Mouse (Mus musculus) G1E (cell line): ENCODE data around the gene Lgals7. TPM values are rescaled to one million over a fixed set of nuclear protein-coding genes. Genes with fewer than 3 reads are reported as not detected.

Experiments used
- ATAC-seq: 2 replicates; pipeline ENCODE4 v1.8.0; 2016; ENCODE audit warnings: mild to moderate bottlenecking; ENCODE audit not compliant: insufficient number of reproducible peaks, poor library complexity, low FRiP score, severe bottlenecking; ENCODE audit errors: extremely low read depth
- DNase-seq: peaks from one replicate; pipeline ENCODE4 v3.0.0; 2012; ENCODE audit warnings: low spot score
- H3K27me3 ChIP-seq: 2 replicates; pipeline ENCODE4 v1.6.1; 2012; ENCODE audit warnings: mild to moderate bottlenecking, low read length, inconsistent platforms; ENCODE audit not compliant: insufficient read depth
- H3K36me3 ChIP-seq: replicated peaks from 2 replicates; pipeline ENCODE3; 2012; ENCODE audit warnings: mild to moderate bottlenecking, inconsistent platforms
- H3K4me1 ChIP-seq: 2 replicates; pipeline ENCODE4 v1.6.1; 2012; ENCODE audit warnings: low read depth, low read length, inconsistent platforms, mixed read lengths; ENCODE audit not compliant: insufficient read depth
- H3K4me3 ChIP-seq: 2 replicates; pipeline ENCODE4 v1.5.1; 2012; ENCODE audit warnings: low read depth, mild to moderate bottlenecking, inconsistent platforms, low read length, moderate library complexity, mixed read lengths
- H3K9me3 ChIP-seq: replicated peaks from 2 replicates; pipeline ENCODE4 v1.6.1; 2012; ENCODE audit warnings: inconsistent platforms
- CTCF ChIP-seq: IDR thresholded peaks from 2 replicates; pipeline ENCODE4 v1.5.1; 2012; ENCODE audit warnings: low read depth, low read length, inconsistent platforms, mixed read lengths
- GATA1 ChIP-seq: IDR thresholded peaks from 2 replicates; pipeline ENCODE4 v1.6.1; 2012; ENCODE audit warnings: borderline replicate concordance, low read length, inconsistent platforms, mixed read lengths
- GATA2 ChIP-seq: IDR thresholded peaks from 2 replicates; pipeline ENCODE4 v1.6.1; 2012; ENCODE audit warnings: low read depth, low read length, inconsistent platforms, borderline replicate concordance
- POLR2AphosphoS5 ChIP-seq: IDR thresholded peaks from 2 replicates; pipeline ENCODE4 v1.6.1; 2012; ENCODE audit warnings: low read depth, low read length, inconsistent platforms; ENCODE audit not compliant: insufficient replicate concordance
- TAL1 ChIP-seq: conservative IDR thresholded peaks from 2 replicates; pipeline ENCODE4 v1.6.1; 2012; ENCODE audit warnings: low read depth, low read length, inconsistent platforms, mixed read lengths
- polyA plus RNA-seq: library from polyadenylated mRNA; stranded (reverse); fragments of >175 nt; gene quantifications from 2 replicates; pipeline ENCODE4 v1.2.3, GENCODE M21; 2012
- total RNA-seq, 2 experiments: library from RNA; stranded (forward) in 1 of 2; stranded (reverse) in 1 of 2; fragments of 200-1000 nt in 1 of 2; fragments of >200 nt in 1 of 2; fragmentation: Nextera tagmentation in 1 of 2; gene quantifications; 2 replicates each; pipeline ENCODE4 v1.2.3; 2014 to 2017

Lgals7 gene
- total and polyA plus RNA-seq, 3 experiments, result 0.27 to 0.49 TPM; not detected in 1

DNA sequence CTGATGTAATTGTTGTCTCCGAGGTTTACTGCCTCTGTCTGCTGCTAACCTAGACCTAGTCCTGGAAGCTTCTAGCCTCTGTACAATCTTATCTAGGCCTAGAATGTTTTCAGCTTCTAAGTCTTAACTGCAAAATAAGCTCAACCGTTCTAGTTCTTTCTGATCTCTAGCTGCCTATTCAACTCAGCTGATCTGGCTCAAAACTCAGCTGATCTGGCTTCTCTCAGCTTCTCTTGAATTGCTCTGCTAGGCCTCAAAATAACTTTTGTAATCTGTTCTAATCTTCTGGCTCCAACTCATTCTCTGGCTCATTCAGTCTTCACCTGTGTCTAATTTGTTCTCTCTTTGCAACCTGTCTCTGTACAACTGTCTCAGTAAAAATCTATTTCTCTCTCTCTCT, 10.9 kb downstream of the Lgals7 start:
- no peaks in the 10 kb centered on the region for H3K36me3 ChIP-seq
- TF ChIP-seq TAL1 (no peak), GATA1 (no peak), GATA2 (no peak), POLR2AphosphoS5 (no peak), CTCF (no peak)
- no peak overlapping the region for H3K4me3 ChIP-seq
- peaks cover 10% of the 10 kb centered on the region; the same call in 1 of the 2 replicates for H3K27me3 ChIP-seq
- H3K9me3 ChIP-seq, result no peaks in the 10 kb centered on the region
- no peak for ATAC-seq
- peaks cover 12% of the 10 kb centered on the region for H3K4me1 ChIP-seq
- no peak for DNase-seq

GRCm38 (mm10) chr7:28876099-28876498, 12.4 kb downstream of the Lgals7 start:
- Histone ChIP-seq H3K9me3 (no peaks in the 10 kb centered on the region), H3K27me3 (peaks cover 11% of the 10 kb centered on the region; the same call in 1 of the 2 replicates), H3K4me1 (peaks cover 14% of the 10 kb centered on the region), H3K4me3 (no peak overlapping the region), H3K36me3 (no peaks in the 10 kb centered on the region)
- TF ChIP-seq GATA1, result no peak
- no peak for TF ChIP-seq CTCF
- TF ChIP-seq POLR2AphosphoS5, result no peak
- TF ChIP-seq TAL1, result no peak
- no peak for TF ChIP-seq GATA2
- DNase-seq, result no peak
- no peak for ATAC-seq

GRCm38 (mm10) chr7:28877155-28877554, 13.5 kb downstream of the Lgals7 start:
- DNase-seq (no peak), ATAC-seq (peak; percentile 54)
- H3K27me3 ChIP-seq, result peaks cover 16% of the 10 kb centered on the region; the same call in 1 of the 2 replicates

GRCm38 (mm10) chr7:28877856-28878255, 14.2 kb downstream of the Lgals7 start:
- Histone ChIP-seq H3K4me1 (peaks cover 14% of the 10 kb centered on the region), H3K9me3 (no peaks in the 10 kb centered on the region), H3K36me3 (no peaks in the 10 kb centered on the region), H3K4me3 (no peak overlapping the region), H3K27me3 (peaks cover 14% of the 10 kb centered on the region; the same call in 1 of the 2 replicates)
- ATAC-seq (no peak), DNase-seq (no peak)
- TF ChIP-seq POLR2AphosphoS5 (no peak), TAL1 (no peak), GATA2 (no peak), GATA1 (no peak), CTCF (no peak)

More at GRCm38 (mm10) chr7:28877155-28877554, 13.5 kb downstream of the Lgals7 start:
- Histone ChIP-seq H3K4me1 (peaks cover 14% of the 10 kb centered on the region), H3K36me3 (no peaks in the 10 kb centered on the region), H3K4me3 (no peak overlapping the region), H3K9me3 (no peaks in the 10 kb centered on the region)
- no peak for TF ChIP-seq CTCF
- TF ChIP-seq GATA2, result no peak
- no peak for TF ChIP-seq POLR2AphosphoS5
- no peak for TF ChIP-seq TAL1
- TF ChIP-seq GATA1, result no peak

GRCm38 (mm10) chr7:28879606-28880005, 16.0 kb downstream of the Lgals7 start:
- Histone ChIP-seq H3K36me3 (no peaks in the 10 kb centered on the region), H3K9me3 (no peaks in the 10 kb centered on the region), H3K4me1 (peaks cover 14% of the 10 kb centered on the region), H3K27me3 (peaks cover 14% of the 10 kb centered on the region; the same call in 1 of the 2 replicates), H3K4me3 (no peak overlapping the region)
- TF ChIP-seq GATA1 (no peak), CTCF (no peak), TAL1 (no peak), GATA2 (no peak), POLR2AphosphoS5 (no peak)
- ATAC-seq, result no peak
- DNase-seq, result no peak

DNA sequence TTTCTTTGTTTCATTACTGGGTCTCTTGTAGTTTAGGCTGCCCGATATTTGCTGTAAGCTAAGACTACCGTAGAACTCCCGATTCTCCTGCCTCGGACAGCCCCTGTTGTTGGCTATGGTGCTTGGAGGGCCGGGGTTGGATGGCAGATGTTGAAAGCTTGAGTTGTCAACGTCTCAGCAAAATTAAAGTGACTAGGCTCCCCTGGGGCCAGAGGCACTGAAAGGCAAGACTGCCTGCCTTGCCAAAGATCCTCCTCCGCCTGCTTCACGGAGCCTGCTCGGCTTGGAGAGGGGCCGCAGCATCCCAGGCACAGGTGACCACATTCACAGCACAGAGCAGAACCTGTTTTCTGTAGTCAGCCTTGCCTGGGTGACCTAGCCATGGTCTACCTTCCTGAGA, 16.9 kb downstream of the Lgals7 start:
- H3K4me3 ChIP-seq, result no peak overlapping the region
- ATAC-seq (no peak), DNase-seq (no peak)
- H3K36me3 ChIP-seq, result no peaks in the 10 kb centered on the region
- H3K4me1 ChIP-seq, result peaks cover 14% of the 10 kb centered on the region
- TF ChIP-seq TAL1, result no peak
- no peak for TF ChIP-seq POLR2AphosphoS5
- no peak for TF ChIP-seq GATA2
- no peak for TF ChIP-seq CTCF
- no peak for TF ChIP-seq GATA1
- peaks cover 14% of the 10 kb centered on the region; the same call in 1 of the 2 replicates for H3K27me3 ChIP-seq
- H3K9me3 ChIP-seq, result no peaks in the 10 kb centered on the region

DNA sequence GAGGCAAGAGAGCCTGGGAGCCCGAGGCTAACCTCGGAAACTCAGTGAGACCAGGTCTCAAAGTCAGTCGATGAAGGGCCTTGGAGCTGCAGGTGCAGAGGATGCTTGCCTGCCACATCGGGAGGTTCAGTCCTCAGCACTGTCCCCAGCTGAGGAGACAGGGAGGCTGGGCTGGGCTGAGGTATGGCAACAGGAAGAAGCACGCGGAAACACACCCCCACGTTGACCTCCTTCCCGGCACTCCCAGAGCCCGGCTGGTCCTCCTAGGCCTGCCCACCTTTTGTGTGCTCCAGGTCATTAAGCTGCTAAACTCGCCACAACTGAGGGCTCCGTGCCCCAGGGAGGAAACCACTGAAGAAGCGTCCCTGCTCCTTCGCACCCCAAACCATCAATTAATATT, 17.5 kb downstream of the Lgals7 start, which contains the start of gene Capn12:
TSS of gene Capn12 (plus strand) at position 224 of the 400 bp plus-strand sequence.
- no peak for TF ChIP-seq POLR2AphosphoS5
- no peak for TF ChIP-seq GATA2
- no peak for TF ChIP-seq GATA1
- TF ChIP-seq CTCF, result no peak
- no peak for TF ChIP-seq TAL1
- Histone ChIP-seq H3K27me3 (peaks cover 13% of the 10 kb centered on the region; the same call in 1 of the 2 replicates), H3K4me1 (peaks cover 14% of the 10 kb centered on the region), H3K4me3 (no peak within 1 kb of the TSS), H3K36me3 (no peaks in the 10 kb centered on the region), H3K9me3 (no peaks in the 10 kb centered on the region)
- no peak for ATAC-seq
- DNase-seq, result no peak
